Mouse (Mus musculus): ENCODE results near the gene Timm50.

DNA sequence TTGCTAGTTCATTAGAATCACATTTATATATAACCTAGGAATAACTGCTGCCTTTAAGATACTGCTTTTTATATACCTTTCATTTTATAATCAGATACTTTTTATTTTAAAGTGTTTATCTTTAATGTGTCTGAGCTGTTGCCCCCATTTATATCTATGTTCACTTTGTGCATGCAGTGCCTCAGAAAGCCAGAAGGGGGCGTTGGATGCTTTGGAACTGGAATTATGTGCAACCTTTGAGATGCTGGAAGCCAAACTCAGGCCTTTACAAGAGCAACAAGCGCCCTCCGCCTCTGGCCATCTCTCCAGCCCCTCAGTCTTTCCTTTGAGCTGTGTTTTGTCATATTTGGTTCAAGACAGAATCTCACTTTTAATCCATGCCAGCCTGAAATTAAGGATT is 40.1 kb downstream of the Timm50 start:
- TF ChIP-seq POLR2A (IDR thresholded peaks at IDR 0.05; ENCODE audit: low read depth, low read length) (no peak), CTCF (IDR thresholded peaks at IDR 0.05; ENCODE audit: borderline replicate concordance, insufficient read depth, low read length) (no peak)

Data from embryonic fibroblast, embryonic 13.5 days (primary cell).